Mouse (Mus musculus): ENCODE data around the gene Gipc2. TPM values are rescaled to one million over a fixed set of nuclear protein-coding genes. Genes with fewer than 3 reads are reported as not detected.

Gipc2 gene
- polyA plus RNA-seq, 1 experiment: 1.9 TPM

GRCm38 (mm10) chr3:152128631-152129030 is 37.4 kb downstream of the Gipc2 start:
- Histone ChIP-seq H3K27ac (ENCODE audit: insufficient read depth, low read length) (no peak overlapping the region), H3K4me1 (ENCODE audit: control insufficient read depth, insufficient read depth, low read length) (peaks cover 6% of the 10 kb centered on the region; the same call in 1 of the 2 replicates), H3K4me3 (ENCODE audit: insufficient read depth, low read length) (no peak overlapping the region)
- TF ChIP-seq POLR2A (IDR thresholded peaks at IDR 0.05; ENCODE audit: low read depth, low read length) (no peak), CTCF (IDR thresholded peaks at IDR 0.05; ENCODE audit: borderline replicate concordance, insufficient read depth, low read length) (no peak)

GRCm38 (mm10) chr3:152127144-152127543 is 38.9 kb downstream of the Gipc2 start:
- TF ChIP-seq POLR2A (IDR thresholded peaks at IDR 0.05; ENCODE audit: low read depth, low read length) (no peak), CTCF (IDR thresholded peaks at IDR 0.05; ENCODE audit: borderline replicate concordance, insufficient read depth, low read length) (no peak)
- Histone ChIP-seq H3K27ac (ENCODE audit: insufficient read depth, low read length) (no peak overlapping the region), H3K4me3 (ENCODE audit: insufficient read depth, low read length) (no peak overlapping the region), H3K4me1 (ENCODE audit: control insufficient read depth, insufficient read depth, low read length) (peaks cover 12% of the 10 kb centered on the region; the same call in 1 of the 2 replicates)

- H3K27ac ChIP-seq (ENCODE audit: insufficient read depth, low read length): peak overlapping the region; percentile 82
- TF ChIP-seq CTCF (IDR thresholded peaks at IDR 0.05; ENCODE audit: borderline replicate concordance, insufficient read depth, low read length) (no peak), POLR2A (IDR thresholded peaks at IDR 0.05; ENCODE audit: low read depth, low read length) (no peak)
- no peak overlapping the region for H3K4me3 ChIP-seq (ENCODE audit: insufficient read depth, low read length)
- H3K4me1 ChIP-seq (ENCODE audit: control insufficient read depth, insufficient read depth, low read length): peaks cover 19% of the 10 kb centered on the region; the same call in 1 of the 2 replicates
Measured at GRCm38 (mm10) chr3:152122720-152123119, 43.3 kb downstream of the Gipc2 start.

GRCm38 (mm10) chr3:152122101-152122500 is 43.9 kb downstream of the Gipc2 start:
- H3K4me3 ChIP-seq (ENCODE audit: insufficient read depth, low read length): no peak overlapping the region
- peak overlapping the region; percentile 82 for H3K27ac ChIP-seq (ENCODE audit: insufficient read depth, low read length)
- peaks cover 16% of the 10 kb centered on the region; the same call in 1 of the 2 replicates for H3K4me1 ChIP-seq (ENCODE audit: control insufficient read depth, insufficient read depth, low read length)
- no peak for TF ChIP-seq POLR2A (IDR thresholded peaks at IDR 0.05; ENCODE audit: low read depth, low read length)

- Histone ChIP-seq H3K27ac (ENCODE audit: insufficient read depth, low read length) (peak overlapping the region; percentile 82), H3K4me1 (ENCODE audit: control insufficient read depth, insufficient read depth, low read length) (peaks cover 13% of the 10 kb centered on the region; the same call in 1 of the 2 replicates), H3K4me3 (ENCODE audit: insufficient read depth, low read length) (no peak overlapping the region)
- TF ChIP-seq CTCF (IDR thresholded peaks at IDR 0.05; ENCODE audit: borderline replicate concordance, insufficient read depth, low read length) (no peak), POLR2A (IDR thresholded peaks at IDR 0.05; ENCODE audit: low read depth, low read length) (no peak)
Measured at GRCm38 (mm10) chr3:152121169-152122009, 44.6 kb downstream of the Gipc2 start.

GRCm38 (mm10) chr3:152119987-152120386 is 46.0 kb downstream of the Gipc2 start:
- no peak overlapping the region for H3K4me3 ChIP-seq (ENCODE audit: insufficient read depth, low read length)
- TF ChIP-seq CTCF (IDR thresholded peaks at IDR 0.05; ENCODE audit: borderline replicate concordance, insufficient read depth, low read length): no peak
- TF ChIP-seq POLR2A (IDR thresholded peaks at IDR 0.05; ENCODE audit: low read depth, low read length): no peak
- no peak overlapping the region for H3K27ac ChIP-seq (ENCODE audit: insufficient read depth, low read length)
- H3K4me1 ChIP-seq (ENCODE audit: control insufficient read depth, insufficient read depth, low read length): peaks cover 13% of the 10 kb centered on the region; the same call in 1 of the 2 replicates

- Histone ChIP-seq H3K27ac (ENCODE audit: insufficient read depth, low read length) (no peak overlapping the region), H3K4me3 (ENCODE audit: insufficient read depth, low read length) (no peak overlapping the region), H3K4me1 (ENCODE audit: control insufficient read depth, insufficient read depth, low read length) (peaks cover 15% of the 10 kb centered on the region; the same call in 1 of the 2 replicates)
- TF ChIP-seq POLR2A (IDR thresholded peaks at IDR 0.05; ENCODE audit: low read depth, low read length): no peak
- TF ChIP-seq CTCF (IDR thresholded peaks at IDR 0.05; ENCODE audit: borderline replicate concordance, insufficient read depth, low read length): no peak
Measured at GRCm38 (mm10) chr3:152117941-152118340, 48.1 kb downstream of the Gipc2 start.

GRCm38 (mm10) chr3:152116140-152116539 is 49.9 kb downstream of the Gipc2 start:
- TF ChIP-seq POLR2A (IDR thresholded peaks at IDR 0.05; ENCODE audit: low read depth, low read length): no peak
- TF ChIP-seq CTCF (IDR thresholded peaks at IDR 0.05; ENCODE audit: borderline replicate concordance, insufficient read depth, low read length): no peak
- 0 out of 2 replicates have a peak, but pooled peaks cover 11% of the 10 kb centered on the region for H3K4me1 ChIP-seq (ENCODE audit: control insufficient read depth, insufficient read depth, low read length)
- H3K4me3 ChIP-seq (ENCODE audit: insufficient read depth, low read length): no peak overlapping the region
- H3K27ac ChIP-seq (ENCODE audit: insufficient read depth, low read length): no peak overlapping the region

GRCm38 (mm10) chr3:152114786-152115185 is 51.2 kb downstream of the Gipc2 start:
- peak overlapping the region; percentile 85 for H3K27ac ChIP-seq (ENCODE audit: insufficient read depth, low read length)
- TF ChIP-seq POLR2A (IDR thresholded peaks at IDR 0.05; ENCODE audit: low read depth, low read length) (peak; percentile 70), CTCF (IDR thresholded peaks at IDR 0.05; ENCODE audit: borderline replicate concordance, insufficient read depth, low read length) (no peak)
- H3K4me1 ChIP-seq (ENCODE audit: control insufficient read depth, insufficient read depth, low read length): 0 out of 2 replicates have a peak, but pooled peaks cover 7% of the 10 kb centered on the region
- H3K4me3 ChIP-seq (ENCODE audit: insufficient read depth, low read length): no peak overlapping the region

- Histone ChIP-seq H3K27ac (ENCODE audit: insufficient read depth, low read length) (peak overlapping the region; percentile 85), H3K4me3 (ENCODE audit: insufficient read depth, low read length) (no peak overlapping the region), H3K4me1 (ENCODE audit: control insufficient read depth, insufficient read depth, low read length) (0 out of 2 replicates have a peak, but pooled peaks cover 11% of the 10 kb centered on the region)
- TF ChIP-seq CTCF (IDR thresholded peaks at IDR 0.05; ENCODE audit: borderline replicate concordance, insufficient read depth, low read length): no peak
Measured at GRCm38 (mm10) chr3:152114222-152114621, 51.8 kb downstream of the Gipc2 start.

Data from embryonic fibroblast, embryonic 13.5 days (primary cell).